Mouse (Mus musculus) forebrain, embryonic 10.5 days (tissue): ENCODE measurements around the gene Gm11172. TPM values are rescaled to one million over a fixed set of nuclear protein-coding genes. Genes with fewer than 3 reads are reported as not detected.
"Not testable (repeated sequence)": the region's sequence is repeated elsewhere in the genome, so short reads cannot be mapped to it uniquely, and the experiment has no call there.

Source experiments
- DNase-seq: peaks from one replicate; pipeline ENCODE4 v3.0.0-alpha.2; 2017; ENCODE audit warnings: low spot score; ENCODE audit errors: extremely low spot score
- H3K27ac ChIP-seq: fragments of 300-500 bp; sonication (generic); 2 replicates; pipeline ENCODE4 v1.5.1; 2016; ENCODE audit warnings: mild to moderate bottlenecking
- H3K27me3 ChIP-seq: fragments of 300-500 bp; sonication (generic); 2 replicates; pipeline ENCODE4 v1.6.1; 2016; ENCODE audit warnings: mild to moderate bottlenecking; ENCODE audit not compliant: poor library complexity, severe bottlenecking
- H3K36me3 ChIP-seq: fragments of 300-500 bp; sonication (generic); replicated peaks from 2 replicates; pipeline ENCODE4 v1.6.1; 2016; ENCODE audit warnings: mild to moderate bottlenecking, moderate library complexity
- H3K4me1 ChIP-seq: fragments of 300-500 bp; sonication (generic); 2 replicates; pipeline ENCODE4 v1.6.1; 2016
- H3K4me3 ChIP-seq: fragments of 300-500 bp; sonication (generic); 2 replicates; pipeline ENCODE4 v1.5.1; 2016; ENCODE audit warnings: mild to moderate bottlenecking, moderate library complexity
- H3K9me3 ChIP-seq: fragments of 300-500 bp; sonication (generic); 2 replicates; pipeline ENCODE4 v1.6.1; 2016; ENCODE audit warnings: mild to moderate bottlenecking, moderate library complexity
- WGBS: fragments of 180-500 bp; shearing (Covaris S2); methylation state at CpG from one replicate; pipeline ENCODE4 v1.1.7; 2016; 5-methylcytosine and 5-hydroxymethylcytosine counted together
- polyA plus RNA-seq: library from polyadenylated mRNA; unstranded; fragments of >200 nt; fragmentation: Nextera tagmentation; extraction: Ambion mirVana; gene quantifications from 2 replicates; pipeline ENCODE4 v1.2.1, GENCODE M21; 2016

The Gm11172 gene
- polyA plus RNA-seq, 1 experiment from 2014 or later, result not detected

DNA sequence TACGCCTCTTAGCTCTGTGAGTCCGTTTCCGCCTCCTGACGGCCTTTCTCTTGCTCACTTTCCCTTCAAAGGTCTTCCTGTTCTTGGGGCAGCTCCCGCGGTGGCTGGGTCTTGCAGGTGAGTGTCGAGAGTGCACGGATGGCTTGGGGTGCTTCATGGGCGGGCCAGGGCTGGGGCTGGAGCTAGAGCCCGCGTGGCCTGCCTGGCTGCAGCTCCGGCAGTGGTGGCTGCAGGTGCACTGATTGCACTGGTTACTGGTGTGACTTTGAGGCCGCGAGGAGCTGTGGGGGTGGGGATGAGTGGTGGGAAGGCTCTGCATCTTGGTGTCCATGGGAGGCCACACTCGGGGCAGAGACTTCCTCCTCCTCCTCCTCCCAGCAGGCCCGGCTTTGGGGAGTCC, 24.4 kb upstream of the Gm11172 start, which contains the start of gene Tnp2:
Gene Tnp2 (minus strand): TSS at position 390 of the 400 bp plus-strand sequence.
- H3K27me3 ChIP-seq, result peaks cover 26% of the 10 kb centered on the region
- no peak for DNase-seq
- H3K27ac ChIP-seq, result peak within 1 kb of the TSS; percentile 15; the same call in 1 of the 2 replicates
- no peaks in the 10 kb centered on the region for H3K36me3 ChIP-seq
- peaks cover 50% of the 10 kb centered on the region for H3K4me1 ChIP-seq
- WGBS, result 47% methylated on average over 16 of the region's 16 CpGs
- no peaks in the 10 kb centered on the region for H3K9me3 ChIP-seq
- H3K4me3 ChIP-seq, result no peak within 1 kb of the TSS

DNA sequence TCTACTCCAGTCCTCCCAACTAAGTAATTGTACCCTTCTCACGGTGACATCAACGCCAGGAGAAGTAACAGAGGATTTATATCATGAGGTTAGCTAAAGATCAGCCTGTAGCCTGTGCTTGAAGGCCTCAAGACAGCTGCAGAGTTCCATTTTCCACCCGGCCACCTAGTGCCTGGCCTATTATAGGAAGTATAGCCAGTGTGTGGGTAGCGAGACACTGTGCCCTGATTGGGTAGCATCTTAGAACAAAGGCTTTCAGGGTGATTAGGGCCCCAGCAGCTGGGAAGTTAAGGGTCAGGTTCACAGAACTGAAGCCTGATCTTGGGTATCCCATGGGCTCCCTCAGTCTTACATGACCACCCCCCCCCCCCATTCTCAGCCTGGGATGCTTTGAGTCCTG, 23.8 kb upstream of the Gm11172 start:
- no peak overlapping the region for H3K4me3 ChIP-seq
- WGBS, result 50% methylated on average over 4 of the region's 4 CpGs
- H3K9me3 ChIP-seq, result no peaks in the 10 kb centered on the region

DNA sequence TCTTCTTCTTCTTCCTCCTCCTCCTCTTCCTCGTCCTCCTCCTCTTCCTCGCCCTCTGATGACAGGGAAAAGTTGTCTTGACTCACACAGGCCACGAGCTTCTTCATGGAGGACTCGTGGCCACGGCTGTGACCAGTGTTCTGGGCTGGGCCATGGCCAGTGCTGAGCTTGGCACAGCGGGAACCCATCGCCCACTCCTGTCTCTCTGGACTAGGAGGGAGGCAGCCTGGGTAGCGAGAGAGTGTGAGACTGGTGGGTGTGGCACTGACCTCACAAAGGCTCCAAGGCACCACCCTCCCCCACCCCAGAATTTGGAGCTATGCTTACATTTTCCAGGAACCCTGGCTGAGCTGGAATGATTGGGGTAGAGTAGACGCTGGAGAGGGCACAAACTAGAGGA, 22.0 kb upstream of the Gm11172 start, which contains the start of gene Prm3:
Gene Prm3 (minus strand): TSS at position 213 of the 400 bp plus-strand sequence.
- H3K27me3 ChIP-seq, result peaks cover 23% of the 10 kb centered on the region
- 79% methylated on average over 9 of the region's 9 CpGs for WGBS
- H3K27ac ChIP-seq, result no peak within 1 kb of the TSS
- no peaks in the 10 kb centered on the region for H3K9me3 ChIP-seq
- DNase-seq, result no peak
- H3K4me1 ChIP-seq, result peaks cover 35% of the 10 kb centered on the region
- no peak within 1 kb of the TSS for H3K4me3 ChIP-seq
- H3K36me3 ChIP-seq, result no peaks in the 10 kb centered on the region

More for the DNA sequence above, 23.8 kb upstream of the Gm11172 start:
- Histone ChIP-seq H3K27ac (no peak overlapping the region), H3K36me3 (no peaks in the 10 kb centered on the region), H3K4me1 (peaks cover 46% of the 10 kb centered on the region), H3K27me3 (peaks cover 20% of the 10 kb centered on the region)
- no peak for DNase-seq

DNA sequence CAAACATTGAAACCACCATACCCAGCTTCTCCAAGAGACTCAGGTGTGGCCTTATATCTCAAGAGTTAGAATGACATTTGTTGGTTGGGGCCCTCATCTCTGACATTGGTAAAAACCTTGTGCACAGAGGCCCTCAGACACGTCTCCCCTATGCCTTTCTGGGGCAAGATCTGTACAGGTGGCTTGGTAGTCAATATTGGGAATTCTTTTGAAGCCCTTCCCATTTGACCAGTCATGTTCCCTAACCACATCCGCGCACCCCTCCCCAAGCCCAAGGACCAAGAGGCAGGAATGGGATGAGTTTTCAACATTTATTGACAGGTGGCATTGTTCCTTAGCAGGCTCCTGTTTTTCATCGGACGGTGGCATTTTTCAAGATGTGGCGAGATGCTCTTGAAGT, 16.7 kb upstream of the Gm11172 start, which contains the start of gene Prm2:
Gene Prm2 (minus strand): TSS at position 101 of the 400 bp plus-strand sequence.
- no peak within 1 kb of the TSS for H3K4me3 ChIP-seq
- H3K27me3 ChIP-seq, result peaks cover 38% of the 10 kb centered on the region
- 72% methylated on average over 6 of the region's 6 CpGs for WGBS
- no peak within 1 kb of the TSS for H3K27ac ChIP-seq
- DNase-seq, result no peak
- H3K4me1 ChIP-seq, result no peaks in the 10 kb centered on the region
- H3K36me3 ChIP-seq, result no peaks in the 10 kb centered on the region
- no peaks in the 10 kb centered on the region for H3K9me3 ChIP-seq

DNA sequence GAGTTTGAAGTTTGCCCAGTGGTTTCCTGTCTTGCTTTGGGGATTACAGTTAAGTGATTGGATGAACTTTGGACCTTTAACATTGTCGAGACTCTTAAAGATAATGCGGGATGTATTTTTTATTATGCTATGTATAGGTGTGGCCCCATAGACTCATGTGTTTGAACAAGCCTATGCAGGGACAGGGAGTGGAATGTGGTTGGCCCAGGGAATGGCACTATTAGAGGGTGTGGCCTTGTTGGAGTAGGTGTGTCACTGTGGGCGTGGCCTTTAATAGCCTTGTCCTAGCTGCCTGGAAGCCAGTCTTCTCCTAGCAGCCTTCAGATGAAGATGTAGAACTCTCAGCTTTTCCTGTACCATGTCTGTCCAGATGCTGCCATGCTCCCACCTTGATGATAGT, 10.3 kb upstream of the Gm11172 start:
- 92% methylated on average over 3 of the region's 3 CpGs for WGBS
- not testable (repeated sequence) for H3K4me3 ChIP-seq

DNA sequence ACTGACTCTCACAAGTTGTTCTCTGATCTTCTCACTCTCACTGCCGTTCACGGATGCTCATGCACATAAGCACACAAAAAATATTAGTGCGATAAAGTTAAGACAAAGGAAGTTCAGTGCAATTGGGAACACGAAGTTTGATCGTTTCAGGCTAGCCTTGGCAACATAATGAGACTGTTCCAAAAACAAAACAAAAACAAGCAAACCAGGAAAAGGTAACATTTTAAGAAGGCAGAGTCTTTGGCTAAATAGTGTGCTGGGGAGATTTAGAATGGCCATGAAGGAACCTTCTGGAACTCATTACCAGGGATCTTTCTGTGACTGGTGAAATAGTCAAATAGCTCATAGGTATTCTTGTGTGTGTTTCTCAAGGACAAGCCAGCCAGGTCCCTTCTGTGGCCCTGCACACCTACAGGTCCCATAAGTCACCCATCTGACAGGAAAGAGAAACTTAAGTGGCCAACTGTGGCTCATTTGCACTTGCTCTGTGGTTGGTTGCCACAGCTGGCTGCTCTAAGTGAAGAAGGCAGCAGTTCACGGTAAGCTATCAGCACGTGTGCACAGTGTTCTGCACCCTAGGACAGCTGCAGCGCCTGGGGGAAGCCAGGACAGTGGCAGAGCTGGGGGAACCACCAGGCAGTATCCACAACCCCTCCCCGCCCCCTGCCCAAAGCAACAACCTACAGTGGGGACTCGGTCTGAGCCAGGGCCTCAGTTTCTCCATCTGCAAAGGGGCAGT, 6.8 kb upstream of the Gm11172 start, which contains the start of gene Prm1:
Gene Prm1 (minus strand): TSS at position 51 of the 739 bp plus-strand sequence.
- no peaks in the 10 kb centered on the region for H3K36me3 ChIP-seq
- H3K27me3 ChIP-seq, result no peaks in the 10 kb centered on the region
- peaks cover 9% of the 10 kb centered on the region; the same call in 1 of the 2 replicates for H3K4me1 ChIP-seq
- WGBS, result 83% methylated on average over 10 of the region's 10 CpGs
- no peak within 1 kb of the TSS for H3K4me3 ChIP-seq
- no peak within 1 kb of the TSS for H3K27ac ChIP-seq
- DNase-seq, result no peak
- H3K9me3 ChIP-seq, result no peaks in the 10 kb centered on the region

More for the DNA sequence above, 10.3 kb upstream of the Gm11172 start:
- not testable (repeated sequence) for H3K9me3 ChIP-seq, H3K4me1 ChIP-seq, H3K27me3 ChIP-seq, H3K36me3 ChIP-seq, DNase-seq, H3K27ac ChIP-seq

DNA sequence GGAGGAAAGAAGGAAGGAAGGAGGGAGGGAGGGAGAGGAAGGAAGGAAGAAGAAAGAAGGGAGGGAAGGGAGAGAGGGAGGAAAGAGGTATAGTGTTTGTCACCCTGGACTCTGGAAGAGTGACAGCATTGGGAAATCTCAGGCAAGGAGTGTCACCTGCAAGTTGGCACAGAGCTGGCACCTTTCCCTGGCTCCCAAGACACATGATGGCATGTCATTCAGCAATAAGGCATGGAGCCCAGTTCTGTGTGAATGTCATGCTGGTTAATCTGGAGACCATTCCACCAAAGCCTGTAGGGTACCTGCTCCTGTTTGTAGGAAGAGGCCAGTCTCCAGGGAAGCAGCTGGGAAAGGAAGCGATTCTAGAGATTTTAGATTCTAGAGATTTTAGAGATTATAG, 2.3 kb upstream of the Gm11172 start:
- Histone ChIP-seq H3K27ac (no peak overlapping the region), H3K4me3 (no peak overlapping the region), H3K27me3 (no peaks in the 10 kb centered on the region), H3K9me3 (no peaks in the 10 kb centered on the region), H3K36me3 (no peaks in the 10 kb centered on the region), H3K4me1 (peaks cover 9% of the 10 kb centered on the region; the same call in 1 of the 2 replicates)
- DNase-seq, result no peak
- WGBS, result 88% methylated on average over 1 of the region's 1 CpGs

DNA sequence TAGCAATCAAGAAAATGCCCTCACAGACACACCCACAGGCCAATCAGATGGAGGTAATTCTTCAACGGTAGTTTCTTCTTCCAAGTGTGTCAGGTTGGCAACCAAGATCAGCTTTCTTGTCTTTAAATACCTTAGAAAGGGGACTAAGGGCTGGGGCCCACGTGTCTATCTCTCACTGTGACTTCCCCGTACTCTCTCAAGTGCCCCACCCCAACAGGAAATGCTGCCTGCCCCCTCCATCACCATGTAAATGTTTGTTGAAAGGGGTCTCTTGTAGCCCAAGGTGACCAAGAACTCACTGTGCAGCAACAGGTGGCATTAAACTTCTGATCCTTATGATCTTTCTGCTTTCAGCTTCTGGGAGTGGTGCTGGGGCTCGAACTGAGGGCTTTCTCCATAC, 1.0 kb downstream of the Gm11172 start:
- Histone ChIP-seq H3K36me3 (no peaks in the 10 kb centered on the region), H3K4me1 (no peaks in the 10 kb centered on the region), H3K27me3 (no peaks in the 10 kb centered on the region), H3K27ac (no peak overlapping the region), H3K4me3 (no peak overlapping the region), H3K9me3 (no peaks in the 10 kb centered on the region)
- 80% methylated on average over 4 of the region's 4 CpGs for WGBS
- no peak for DNase-seq

DNA sequence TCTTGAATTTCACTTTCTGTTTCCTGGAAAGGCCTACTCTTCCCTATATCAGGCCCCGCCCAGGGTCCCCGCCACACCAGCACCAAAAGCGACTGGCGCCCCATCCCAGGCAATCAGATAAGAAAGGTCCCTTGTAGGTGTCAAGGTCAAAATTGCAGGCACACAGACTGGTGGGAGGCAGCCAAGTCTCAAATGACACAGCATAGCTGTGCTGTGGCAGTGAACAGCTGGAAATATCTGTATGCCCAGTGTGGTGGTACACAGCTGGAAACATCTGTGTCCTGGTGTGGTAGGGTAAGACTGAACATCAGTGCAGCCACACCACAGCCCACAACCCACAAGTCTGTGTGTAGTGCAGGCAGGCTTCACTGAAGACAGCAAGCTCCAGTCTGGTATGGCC, 2.1 kb downstream of the Gm11172 start:
- H3K9me3 ChIP-seq, result no peaks in the 10 kb centered on the region
- no peak for DNase-seq
- H3K27me3 ChIP-seq, result no peaks in the 10 kb centered on the region
- no peak overlapping the region for H3K27ac ChIP-seq
- H3K36me3 ChIP-seq, result no peaks in the 10 kb centered on the region
- WGBS, result 93% methylated on average over 4 of the region's 4 CpGs
- no peak overlapping the region for H3K4me3 ChIP-seq
- no peaks in the 10 kb centered on the region for H3K4me1 ChIP-seq

DNA sequence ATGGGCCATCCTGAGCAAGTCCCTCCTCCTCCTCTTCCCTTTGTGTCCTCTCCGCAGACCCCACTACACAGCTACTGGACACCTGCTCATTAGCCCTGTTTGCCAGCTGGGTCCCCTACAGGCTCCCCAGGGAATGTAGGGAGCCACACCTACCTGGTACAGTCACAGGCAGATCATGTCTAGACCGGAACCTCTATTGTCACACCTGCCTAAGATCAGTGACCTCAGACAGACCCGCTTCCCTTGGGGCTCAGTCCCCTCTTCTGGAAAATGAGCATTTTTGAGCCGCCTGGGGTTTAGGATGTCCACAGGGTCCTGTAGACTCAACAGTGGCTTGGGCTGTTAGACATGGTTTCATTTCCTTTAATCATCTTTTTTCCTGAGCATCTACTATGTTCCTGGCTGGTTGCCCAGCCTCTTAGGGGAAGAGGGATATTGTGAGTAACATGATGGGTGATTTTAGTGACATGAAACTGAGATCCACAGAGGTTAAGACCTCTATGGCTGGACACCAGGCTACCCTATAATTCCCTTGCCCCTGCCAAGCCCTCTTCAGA, 5.9 kb downstream of the Gm11172 start:
- Histone ChIP-seq H3K27ac (no peak overlapping the region), H3K4me1 (no peaks in the 10 kb centered on the region), H3K27me3 (no peaks in the 10 kb centered on the region), H3K9me3 (no peaks in the 10 kb centered on the region), H3K36me3 (no peaks in the 10 kb centered on the region), H3K4me3 (no peak overlapping the region)
- WGBS, result 75% methylated on average over 4 of the region's 4 CpGs
- DNase-seq, result no peak

DNA sequence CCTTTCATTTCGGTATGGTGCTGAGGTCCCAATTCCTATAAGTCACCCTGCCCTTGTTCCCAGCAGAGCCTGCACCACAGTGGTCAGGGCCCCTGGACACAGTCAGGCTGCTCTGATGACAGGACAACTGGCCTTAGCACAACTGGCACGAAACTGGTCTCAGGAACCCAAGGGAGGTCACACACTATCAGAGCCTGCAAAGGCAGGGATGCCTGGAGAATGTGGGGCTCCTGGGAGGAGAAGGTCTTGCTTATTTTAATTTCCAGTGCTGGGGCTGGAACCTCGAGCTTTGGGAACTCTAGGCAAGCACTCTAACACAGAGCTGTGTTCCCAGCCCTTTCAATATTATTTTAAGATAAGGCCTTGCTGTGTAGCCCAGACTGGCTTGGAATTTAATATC, 7.3 kb downstream of the Gm11172 start:
- Histone ChIP-seq H3K36me3 (no peaks in the 10 kb centered on the region), H3K27ac (no peak overlapping the region), H3K27me3 (no peaks in the 10 kb centered on the region), H3K9me3 (no peaks in the 10 kb centered on the region), H3K4me3 (no peak overlapping the region), H3K4me1 (no peaks in the 10 kb centered on the region)
- 74% methylated on average over 3 of the region's 3 CpGs for WGBS
- no peak for DNase-seq

DNA sequence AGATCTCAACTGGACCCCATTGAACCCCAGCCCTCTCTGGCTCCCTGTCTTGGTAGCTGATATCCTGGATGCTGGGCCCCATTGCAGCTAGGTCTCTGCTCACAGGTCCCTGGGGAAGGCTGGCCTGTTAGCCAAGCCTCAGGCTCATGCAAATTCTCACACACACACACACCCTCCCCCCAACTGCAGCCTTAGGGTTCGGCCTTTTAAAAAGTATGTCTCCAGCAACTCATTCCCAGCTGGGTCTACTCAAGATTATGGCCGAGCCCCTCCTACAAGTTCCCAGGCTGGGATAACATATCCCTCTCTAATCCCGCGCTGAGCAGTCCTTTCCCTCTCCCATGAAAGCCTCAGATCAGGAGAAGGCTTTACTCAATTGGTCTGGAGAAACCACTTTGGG, 8.7 kb downstream of the Gm11172 start:
- no peaks in the 10 kb centered on the region for H3K9me3 ChIP-seq
- DNase-seq, result no peak
- H3K4me1 ChIP-seq, result no peaks in the 10 kb centered on the region
- no peaks in the 10 kb centered on the region for H3K27me3 ChIP-seq
- H3K36me3 ChIP-seq, result no peaks in the 10 kb centered on the region
- no peak overlapping the region for H3K4me3 ChIP-seq
- no peak overlapping the region for H3K27ac ChIP-seq
- 79% methylated on average over 4 of the region's 4 CpGs for WGBS

DNA sequence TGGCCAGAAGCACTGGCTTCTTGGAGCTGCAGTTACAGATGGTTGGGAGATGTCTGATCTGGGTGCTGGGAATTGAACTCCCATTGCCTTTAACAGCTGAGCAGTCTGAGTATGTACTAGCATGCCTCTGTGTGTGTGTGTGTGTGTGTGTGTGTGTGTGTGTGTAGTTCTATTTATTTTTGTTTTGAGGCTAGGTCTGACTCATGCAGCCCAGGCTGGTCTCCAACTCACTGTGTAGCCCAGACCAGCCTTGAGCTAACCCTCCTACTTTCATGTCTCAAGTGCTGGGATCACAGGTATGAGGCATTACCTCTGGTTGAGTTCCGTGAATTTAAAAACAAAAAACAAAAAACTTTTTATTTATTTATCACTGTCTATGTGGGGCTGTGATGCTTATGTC, 11.8 kb downstream of the Gm11172 start:
- H3K4me3 ChIP-seq, result no peak overlapping the region
- DNase-seq, result no peak
- no peaks in the 10 kb centered on the region for H3K9me3 ChIP-seq
- H3K4me1 ChIP-seq, result no peaks in the 10 kb centered on the region
- no peaks in the 10 kb centered on the region for H3K36me3 ChIP-seq
- H3K27ac ChIP-seq, result no peak overlapping the region
- no peaks in the 10 kb centered on the region for H3K27me3 ChIP-seq
- 84% methylated on average over 1 of the region's 1 CpGs for whole genome bisulfite sequencing
